Mouse (Mus musculus): ENCODE results near the gene Gclc. TPM values are rescaled to one million over a fixed set of nuclear protein-coding genes. Genes with fewer than 3 reads are reported as not detected.
"Not testable (repeated sequence)": the region's sequence is repeated elsewhere in the genome, so short reads cannot be mapped to it uniquely, and the experiment has no call there.

Gene Gclc
- total RNA-seq, 1 experiment from 2014 or later: 38.0 TPM

DNA sequence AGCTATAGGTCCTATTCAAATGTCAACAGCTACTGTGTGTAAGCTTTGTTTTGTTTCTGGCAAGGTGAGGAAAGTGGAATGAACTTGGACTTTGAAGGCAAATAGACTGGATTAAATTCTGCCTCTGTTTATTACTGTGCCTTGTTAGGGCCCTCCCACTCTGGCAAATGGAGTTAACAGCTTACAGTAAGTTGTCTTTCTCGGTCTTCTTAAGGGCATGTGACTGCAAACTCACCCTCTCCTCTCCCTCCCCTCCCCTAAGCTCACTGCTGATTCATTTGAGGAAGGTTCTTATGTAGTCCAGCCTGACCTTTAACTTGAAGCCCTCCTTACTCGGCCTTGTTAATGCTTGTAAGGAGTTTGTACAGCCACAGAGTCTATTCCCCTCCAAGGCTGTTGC is 8.0 kb upstream of the Gclc start:
- no peak for DNase-seq

GRCm38 (mm10) chr9:77748292-77748691 is 6.0 kb upstream of the Gclc start:
- DNase-seq: not testable (repeated sequence)

DNA sequence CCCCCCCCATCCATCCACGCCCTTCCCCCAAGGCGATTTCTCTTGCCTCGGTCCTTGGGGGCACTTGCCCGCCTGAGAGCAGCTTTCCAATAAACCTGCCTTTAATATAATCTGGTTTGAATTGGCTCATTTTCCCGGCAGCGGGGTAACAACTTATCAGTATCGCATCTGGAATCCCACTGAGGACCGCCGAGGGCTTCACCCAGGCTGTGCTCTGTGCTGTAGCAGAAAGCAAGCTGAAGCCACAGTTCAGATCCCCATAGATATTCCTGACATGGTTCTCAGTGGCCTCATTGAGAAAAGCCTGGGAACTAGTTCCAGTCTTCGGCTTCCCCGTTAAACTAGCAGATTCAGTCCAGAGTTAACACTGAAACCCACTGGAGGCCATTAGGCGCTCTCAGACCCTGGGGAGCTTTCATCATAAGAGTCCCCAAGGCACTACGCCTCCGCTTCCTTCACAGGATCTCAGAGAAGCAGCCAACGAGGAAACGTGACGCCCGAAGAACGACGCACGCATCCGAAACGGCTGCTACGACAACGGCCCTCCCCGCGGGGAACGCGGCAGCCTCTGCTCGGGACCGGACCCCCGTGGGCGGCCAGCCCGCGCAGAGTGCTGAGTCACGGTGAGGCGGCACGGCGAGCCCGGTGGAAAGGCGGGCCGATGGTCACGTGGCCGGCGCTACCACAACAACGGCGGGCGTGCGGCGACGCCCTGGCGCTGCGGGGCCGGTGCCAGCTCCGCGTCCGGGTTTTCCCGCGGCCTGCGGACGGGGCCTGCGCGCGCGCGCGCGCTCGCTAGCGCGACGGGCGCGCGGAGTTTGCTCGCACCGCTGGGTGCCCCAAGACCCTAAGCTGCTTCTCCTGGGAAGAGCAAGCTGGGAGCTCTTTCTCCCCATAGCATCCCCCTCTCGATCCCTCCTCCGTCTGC is 3.9 kb upstream of the Gclc start:
- peak; percentile 98 for DNase-seq

DNA sequence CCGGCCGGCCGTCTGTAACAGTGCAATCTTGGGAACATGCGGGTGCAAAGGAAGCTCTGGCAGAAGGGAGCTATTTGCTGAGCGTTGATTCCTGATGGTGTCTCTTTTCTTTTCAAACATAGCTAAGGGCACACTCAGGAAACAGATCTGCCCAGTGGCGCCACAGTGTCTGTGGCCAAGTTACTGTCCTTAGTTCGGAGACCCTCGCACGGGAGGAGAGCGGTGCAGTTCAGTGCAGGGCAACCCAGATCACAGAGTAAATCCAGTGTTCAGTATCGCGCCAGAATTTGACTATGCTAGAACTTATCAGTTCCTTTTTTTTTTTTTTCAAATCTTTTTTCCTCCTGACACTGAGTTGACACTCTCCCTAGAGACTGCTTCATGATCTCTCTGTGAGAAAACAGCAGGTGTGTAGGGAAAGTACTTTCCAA is 3.2 kb upstream of the Gclc start:
- no peak for DNase-seq

- DNase-seq: peak; percentile 67
These were observed 530 bp downstream of the Gclc start for GRCm38 (mm10) chr9:77754728-77755402.

DNA sequence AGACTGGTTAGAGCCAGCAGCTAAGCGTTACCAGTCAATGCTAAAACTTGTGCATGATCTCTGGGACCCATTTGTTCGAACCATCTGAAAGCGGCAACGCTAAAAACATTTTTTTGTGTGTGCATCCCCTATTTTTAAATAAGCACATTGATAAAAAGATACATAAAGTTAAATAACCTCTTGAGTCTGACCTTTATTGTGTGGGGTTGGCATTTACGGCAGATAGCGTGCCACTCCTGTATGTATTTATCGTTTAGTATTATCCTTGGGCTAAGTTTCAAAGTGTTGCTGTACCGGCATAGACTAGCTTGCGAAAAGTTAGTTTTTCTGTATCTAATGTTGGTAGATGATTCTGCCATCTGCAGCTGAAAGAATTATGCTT is 1.1 kb downstream of the Gclc start:
- DNase-seq: no peak

DNA sequence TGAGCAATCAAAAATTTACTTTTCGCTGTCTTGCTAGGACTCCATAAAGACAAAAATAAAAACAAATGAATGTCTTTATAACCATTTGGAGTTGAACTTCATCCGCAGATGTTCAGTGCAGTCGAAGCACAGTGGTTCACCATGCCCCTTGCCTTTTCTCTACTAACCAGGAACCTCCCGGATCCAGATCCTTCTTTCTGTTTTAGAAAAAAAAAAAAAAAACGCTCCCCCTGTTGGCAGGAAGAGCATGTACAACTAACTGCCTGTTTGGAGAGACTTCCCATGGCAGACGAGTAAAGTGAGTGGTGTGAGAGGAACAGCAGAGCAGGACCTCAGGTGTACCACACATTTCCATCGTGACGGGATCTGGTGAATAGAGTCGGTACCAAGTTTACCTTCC is 1.7 kb downstream of the Gclc start:
- no peak for DNase-seq

GRCm38 (mm10) chr9:77757331-77757730 is 3.0 kb downstream of the Gclc start:
- no peak for DNase-seq

DNA sequence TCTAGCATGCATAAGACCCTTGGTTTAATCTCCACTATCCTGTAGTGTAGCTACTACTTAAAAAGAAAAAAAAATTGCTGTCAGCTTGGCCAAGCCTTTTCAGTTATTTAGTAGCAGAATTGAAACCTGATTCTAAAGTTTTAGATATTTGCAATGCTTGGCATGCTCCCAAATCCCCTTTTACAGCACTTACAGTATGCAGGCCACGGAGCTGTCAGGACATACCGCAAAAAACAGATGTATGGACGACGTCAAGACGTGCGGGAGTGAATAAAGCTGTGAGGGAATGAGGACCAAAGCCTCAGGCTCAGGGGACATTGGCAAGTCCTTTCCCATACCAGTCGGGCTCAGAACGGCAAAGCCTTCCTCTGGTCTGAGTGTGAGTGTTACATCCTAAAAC is 4.1 kb downstream of the Gclc start:
- no peak for DNase-seq

DNA sequence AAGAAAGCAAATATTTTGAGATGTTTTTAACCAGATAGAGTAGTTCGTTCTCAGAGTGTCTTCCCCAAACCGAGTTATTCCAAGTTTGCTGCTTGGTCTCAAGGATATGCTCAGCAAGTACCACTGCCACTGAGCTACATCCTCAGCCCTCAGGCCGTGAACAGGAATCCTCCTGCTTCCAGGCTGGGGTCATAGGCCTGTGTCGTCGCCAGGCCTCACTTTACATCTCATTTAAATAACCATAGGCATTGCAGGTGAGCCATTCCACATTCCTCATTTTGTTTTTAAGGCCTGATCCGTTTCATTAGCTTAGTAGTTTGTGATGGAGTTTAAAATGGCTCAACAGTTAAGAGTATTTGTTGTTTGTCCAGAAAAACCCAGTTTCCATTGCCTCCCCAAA is 4.8 kb downstream of the Gclc start:
- no peak for DNase-seq

DNA sequence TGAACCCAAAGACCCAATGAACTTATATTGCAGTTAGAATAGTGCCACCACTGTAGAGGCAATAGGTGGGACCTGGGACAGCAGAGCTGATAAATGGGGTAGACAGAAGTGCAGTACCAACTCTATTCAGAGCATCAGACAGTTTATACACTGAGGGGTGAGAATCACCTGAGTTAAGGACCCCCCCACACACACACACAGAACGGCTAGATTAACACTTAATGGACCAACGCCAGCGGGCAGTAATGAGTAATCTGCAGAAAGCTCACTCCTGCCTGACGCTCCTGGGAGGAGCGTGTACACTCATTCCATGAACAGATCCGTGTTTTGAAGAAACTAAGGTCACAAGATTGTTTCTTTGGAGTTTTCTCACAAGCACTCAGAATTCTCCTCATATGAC is 5.4 kb downstream of the Gclc start:
- DNase-seq: peak; percentile 56

DNA sequence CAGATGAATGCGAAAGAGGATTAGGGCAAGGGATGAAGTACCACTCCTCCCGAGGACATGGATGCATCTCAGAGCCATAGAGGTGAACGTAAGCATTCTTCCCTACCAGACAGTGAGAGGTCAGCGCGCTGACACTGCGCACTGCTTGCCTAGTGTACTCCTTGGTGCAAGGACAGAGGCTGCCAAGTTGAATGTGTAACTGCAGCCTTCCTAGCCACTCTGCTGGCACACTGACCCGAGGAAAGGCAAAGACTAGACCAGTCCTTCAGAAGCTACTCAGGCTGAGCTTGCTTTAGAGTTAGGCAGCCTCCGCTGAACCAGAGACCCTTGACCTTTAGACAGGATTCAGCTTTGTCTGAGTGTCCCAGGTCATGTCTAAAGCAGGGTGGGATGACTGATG is 11.9 kb downstream of the Gclc start:
- DNase-seq: no peak

DNA sequence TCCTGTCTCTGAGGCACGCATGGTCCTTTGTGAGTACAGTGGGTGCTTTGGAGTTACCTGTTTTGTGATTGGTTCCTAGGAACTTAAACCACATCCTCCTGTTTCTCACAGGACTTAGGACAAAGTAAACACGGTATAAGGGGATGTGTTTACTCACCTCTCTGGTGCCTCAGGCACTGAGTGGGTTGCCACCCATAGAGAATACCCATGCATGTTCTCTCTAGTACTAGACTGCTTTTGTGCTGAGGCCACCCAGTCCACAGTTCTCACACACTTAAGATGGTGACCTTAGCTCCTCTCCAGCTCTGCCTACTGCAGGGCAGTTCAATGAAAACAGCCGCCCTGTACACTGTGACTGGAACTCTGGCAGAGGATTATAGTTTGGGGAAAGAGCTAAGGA is 12.4 kb downstream of the Gclc start:
- DNase-seq: no peak

DNA sequence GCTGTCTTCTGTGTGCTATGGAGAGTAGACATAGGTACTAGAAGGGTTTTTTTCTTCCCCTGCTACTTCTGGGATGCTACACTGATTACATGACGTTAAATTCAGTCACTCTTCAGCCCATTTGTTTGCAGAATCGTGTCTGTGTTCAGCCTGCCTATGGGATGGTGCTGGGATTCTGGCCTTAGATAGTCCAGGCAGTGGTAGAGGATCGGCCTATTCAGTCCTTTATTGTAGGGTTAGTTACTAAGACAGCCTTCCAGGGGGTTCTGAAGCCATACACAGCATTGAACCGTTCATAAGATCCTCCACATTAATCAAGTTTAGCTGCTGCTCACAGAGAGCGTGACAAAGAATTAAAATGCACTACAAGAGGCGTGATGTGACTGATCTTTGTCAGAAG is 16.6 kb downstream of the Gclc start:
- no peak for DNase-seq

- DNase-seq: no peak
These were observed 17.0 kb downstream of the Gclc start for GRCm38 (mm10) chr9:77771330-77771729.

GRCm38 (mm10) chr9:77771765-77772383 is 17.5 kb downstream of the Gclc start:
- DNase-seq: no peak

- no peak for DNase-seq
These were observed 22.6 kb downstream of the Gclc start for GRCm38 (mm10) chr9:77776720-77777515.

DNA sequence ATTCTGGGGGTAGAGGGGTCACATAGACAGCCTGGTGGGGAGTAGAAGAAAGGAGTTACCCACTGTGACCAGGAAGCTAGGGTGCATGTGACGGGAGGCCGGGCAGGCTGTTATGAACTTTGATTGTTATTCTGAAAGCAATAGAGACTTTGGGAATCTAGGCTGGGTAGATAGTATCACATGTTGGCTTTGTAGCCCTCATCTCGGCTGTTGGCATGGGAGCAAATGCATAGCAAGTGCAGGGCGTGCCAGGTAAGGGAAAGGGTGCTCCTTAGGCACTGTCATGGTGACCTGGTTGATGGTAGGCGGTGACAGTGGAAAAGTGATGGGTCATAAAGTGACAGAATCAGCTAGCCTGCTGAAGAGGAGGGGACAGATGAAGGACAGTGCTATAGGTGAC is 23.3 kb downstream of the Gclc start:
- no peak for DNase-seq

DNA sequence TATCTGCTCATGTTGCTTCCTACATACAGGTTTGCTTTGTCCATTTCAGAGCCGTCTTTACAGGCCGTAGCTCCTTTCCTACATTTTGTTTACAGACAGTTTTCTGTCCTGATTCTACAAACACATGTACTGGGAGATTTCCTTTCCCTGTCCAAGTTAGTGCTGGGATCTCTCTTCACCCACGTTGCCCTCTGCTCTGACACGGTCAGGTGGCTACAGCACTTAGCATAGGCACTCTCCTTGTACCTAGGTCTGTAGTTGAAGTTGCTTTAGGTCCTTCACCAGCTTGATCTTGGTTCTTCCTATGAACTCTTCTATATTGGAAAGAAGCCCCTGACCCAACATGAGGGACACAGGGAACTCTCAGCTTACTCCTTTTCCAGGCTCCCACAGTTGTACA is 25.4 kb downstream of the Gclc start:
- DNase-seq: no peak

- no peak for DNase-seq
These were observed 27.3 kb downstream of the Gclc start for GRCm38 (mm10) chr9:77781453-77782163.

- no peak for DNase-seq
These were observed 27.9 kb downstream of the Gclc start for GRCm38 (mm10) chr9:77782201-77782600.

DNA sequence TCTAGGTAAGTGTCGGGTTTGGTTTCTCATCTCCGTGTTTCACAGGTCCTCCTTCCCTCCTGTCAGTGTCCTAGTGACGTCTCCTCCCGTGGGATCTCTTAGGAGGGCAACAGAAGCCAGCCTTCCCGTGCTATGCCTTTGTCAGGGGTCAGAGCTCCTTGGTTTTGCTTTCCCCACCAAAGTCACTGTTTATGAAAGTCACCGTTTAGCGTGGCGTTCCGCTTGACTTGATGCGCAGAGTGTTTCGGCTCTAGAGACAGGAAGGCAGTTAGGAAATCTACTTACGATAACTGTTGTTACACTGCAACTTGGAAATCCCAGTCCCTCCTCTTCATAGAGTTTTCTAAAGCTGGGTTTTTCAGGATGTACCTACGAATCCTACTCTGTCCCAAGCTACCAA is 28.7 kb downstream of the Gclc start:
- no peak for DNase-seq
